Mouse (Mus musculus) mouse trophoblast stem cell (cell line): ENCODE data around the gene Lamtor3.
"Not testable (repeated sequence)": the region's sequence is repeated elsewhere in the genome, so short reads cannot be mapped to it uniquely, and the experiment has no call there.

ENCODE experiments used
- in situ Hi-C, 2 experiments: fragments of 300-500 bp; cut with MseI, MboI; formaldehyde crosslinking; loops; 2 replicates in 1 of 2; 3 replicates in 1 of 2; pipeline ENCODE4 v1.15.1; 2025

Gene Lamtor3

DNA sequence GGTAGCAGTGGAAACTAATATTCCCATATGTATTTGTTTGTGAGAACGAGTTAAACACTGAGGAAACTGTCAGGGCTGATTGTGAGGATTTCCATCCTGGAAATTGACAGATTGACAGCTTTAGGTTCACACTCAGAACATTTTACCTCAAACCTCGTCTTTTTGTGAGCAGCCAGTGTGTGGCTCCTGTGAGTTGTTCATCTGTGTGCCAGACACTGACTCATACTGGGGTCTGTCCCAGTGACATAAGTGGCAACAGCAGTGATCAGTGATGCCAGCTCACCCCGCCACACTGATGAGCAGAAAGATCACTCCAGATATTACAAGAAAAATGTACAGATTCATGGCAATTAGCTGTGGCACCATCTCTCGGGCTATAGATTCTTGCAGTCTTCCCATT lies 41.1 kb downstream of the Lamtor3 start:
- in situ Hi-C loops = no loop called here

DNA sequence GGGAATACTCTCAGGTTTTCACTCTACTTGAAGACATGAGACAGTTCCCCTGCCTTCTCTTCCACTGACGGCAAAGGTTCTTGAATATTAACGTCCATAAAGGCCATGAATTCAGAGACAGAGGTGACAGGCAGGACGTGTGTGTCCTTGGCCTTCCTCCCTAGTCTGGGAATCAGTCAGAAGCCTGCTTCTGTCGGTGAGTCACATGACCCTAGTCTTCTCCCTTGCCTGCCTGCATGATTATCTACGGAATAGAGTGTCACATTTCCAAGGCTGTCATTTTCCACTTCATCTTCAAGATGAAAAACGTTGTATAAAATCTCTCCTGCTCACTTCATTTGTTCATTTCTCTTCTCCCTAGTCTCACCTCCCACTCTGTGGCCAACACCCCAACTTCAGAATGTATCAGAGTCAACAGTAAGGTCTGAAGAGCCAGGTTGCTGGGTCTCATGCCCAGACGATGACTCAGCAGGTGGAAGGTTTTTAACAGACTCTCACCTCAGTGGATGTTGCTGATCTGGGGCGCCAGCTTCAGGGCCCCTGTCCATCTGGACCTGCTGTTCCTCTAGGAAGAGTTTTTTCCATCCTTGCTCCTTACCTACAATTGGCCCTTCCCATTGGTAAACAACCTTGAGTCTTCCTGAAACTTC lies 43.6 kb downstream of the Lamtor3 start:
- in situ Hi-C loops = no loop called here

DNA sequence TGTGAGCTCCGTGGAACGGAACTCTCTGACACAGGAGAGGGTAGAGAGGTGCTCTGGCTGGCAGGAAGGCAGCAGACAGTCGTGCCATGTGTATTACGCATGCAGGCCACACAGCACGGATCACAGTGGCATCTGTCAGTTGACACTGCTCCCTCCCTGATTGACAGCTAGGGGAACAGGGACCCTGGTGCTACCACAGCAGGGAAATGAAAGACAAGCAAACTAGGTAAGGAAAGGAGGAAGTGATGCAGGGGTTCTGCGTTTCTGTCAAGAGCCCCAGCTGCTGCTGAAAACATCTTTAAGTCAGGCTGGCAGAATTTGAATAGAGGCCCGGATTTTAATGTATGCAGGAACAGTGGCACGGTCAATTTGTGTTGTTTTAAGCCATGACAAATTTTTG lies 45.2 kb downstream of the Lamtor3 start:
- in situ Hi-C loops = no loop called here

DNA sequence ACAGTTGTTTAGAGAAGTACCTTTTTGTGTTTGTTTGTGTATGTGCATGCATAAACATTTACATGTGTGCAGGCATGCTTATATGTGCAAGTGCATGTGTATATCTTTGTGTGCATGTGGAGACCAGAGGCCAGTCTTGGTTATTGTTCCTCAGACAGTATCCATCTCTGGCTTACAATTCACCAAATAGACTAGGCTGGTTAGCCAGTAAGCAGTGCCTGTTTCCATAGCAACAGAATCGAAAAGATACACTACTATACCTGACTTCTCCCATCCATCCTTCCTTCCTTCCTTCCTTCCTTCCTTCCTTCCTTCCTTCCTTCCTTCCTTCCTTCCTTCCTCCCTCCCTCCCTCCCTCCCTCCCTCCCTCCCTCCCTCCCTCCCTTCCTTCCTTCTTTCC lies 45.7 kb downstream of the Lamtor3 start:
- in situ Hi-C loops = not testable (repeated sequence)

DNA sequence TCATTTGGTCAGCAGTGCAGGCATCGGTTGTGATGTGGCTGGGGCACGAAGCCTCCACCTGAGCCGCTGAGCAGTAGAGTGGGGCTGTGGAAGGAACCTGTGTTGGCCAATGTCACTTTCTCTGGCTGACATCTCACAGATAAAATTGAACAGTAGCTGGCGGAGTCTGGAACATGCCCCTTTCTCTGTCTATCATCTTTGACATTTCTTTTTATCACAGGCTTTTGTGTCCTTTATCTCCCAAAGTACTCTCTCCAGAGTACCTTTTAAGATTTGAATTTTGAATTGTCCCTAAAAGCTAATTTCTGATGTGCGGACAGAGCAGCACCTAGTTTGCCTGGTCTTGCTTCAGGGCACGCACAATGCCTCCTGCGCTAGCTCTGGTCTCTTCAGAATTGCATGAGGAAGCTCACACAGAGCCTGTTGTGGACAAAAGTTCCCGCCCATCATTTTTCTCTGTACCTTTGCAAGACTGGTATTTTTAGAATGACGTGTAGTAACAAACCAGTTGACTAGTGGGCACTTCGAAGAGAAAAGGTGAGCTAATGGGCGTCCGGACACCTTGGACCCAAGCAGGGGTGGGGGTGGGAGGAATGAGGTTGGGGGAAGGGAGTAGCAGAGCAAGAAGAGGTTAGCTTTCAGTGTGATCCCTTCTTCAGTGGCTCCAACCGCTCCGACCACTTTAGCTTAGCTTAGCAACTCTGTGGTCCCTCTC lies 50.0 kb downstream of the Lamtor3 start:
- in situ Hi-C loops = no loop called here

DNA sequence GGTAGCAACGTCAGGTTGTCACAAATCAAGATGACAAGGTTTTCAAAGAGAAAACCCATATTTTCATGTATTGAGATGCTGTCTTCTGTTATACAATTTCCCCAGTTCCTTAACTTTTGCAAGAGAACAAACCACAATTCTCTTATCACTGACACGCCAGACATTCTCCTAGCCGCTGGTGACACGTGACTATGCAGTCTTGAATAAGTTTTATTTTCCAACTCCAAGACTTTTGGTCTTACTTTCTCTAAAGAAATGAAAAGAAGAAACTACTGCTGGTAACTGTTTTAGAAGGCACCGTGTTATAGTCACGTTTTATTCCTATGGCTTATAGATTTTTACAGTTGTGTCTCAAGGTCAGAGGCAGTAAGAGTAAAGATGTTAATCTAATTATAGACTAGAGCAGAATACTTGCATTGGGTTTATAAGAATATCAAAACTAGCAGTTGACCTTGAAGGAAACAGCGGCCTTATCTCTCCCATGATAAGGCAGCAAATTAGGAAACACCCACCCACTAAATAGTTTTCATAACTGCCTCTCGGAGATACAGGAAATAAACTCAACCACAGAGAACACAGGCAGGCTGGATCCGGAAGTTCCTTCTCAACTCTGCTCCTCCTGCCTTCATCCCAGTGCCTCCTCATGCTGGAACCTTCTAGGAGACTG lies 50.6 kb downstream of the Lamtor3 start:
- in situ Hi-C loops = no loop called here

DNA sequence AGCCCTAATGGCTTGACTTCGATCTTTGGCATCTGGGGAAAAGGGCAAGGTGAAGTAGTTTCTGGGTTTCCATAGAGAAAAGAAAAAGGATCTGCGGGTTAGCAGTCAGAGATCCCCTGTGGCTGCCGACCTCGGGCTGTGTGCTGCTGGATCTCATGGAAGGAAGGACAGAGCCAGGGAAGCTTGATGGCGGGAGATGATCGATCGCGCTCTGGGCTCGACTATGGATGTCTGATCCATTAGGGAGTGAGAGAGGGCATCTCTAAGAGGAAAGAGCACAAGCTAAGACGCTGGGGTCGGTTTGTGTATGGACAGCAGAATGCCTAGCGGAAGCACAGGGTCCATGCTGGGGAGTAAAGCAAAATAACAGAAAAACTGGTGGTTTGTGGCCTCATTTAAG lies 51.6 kb downstream of the Lamtor3 start:
- in situ Hi-C loops = no loop called here

DNA sequence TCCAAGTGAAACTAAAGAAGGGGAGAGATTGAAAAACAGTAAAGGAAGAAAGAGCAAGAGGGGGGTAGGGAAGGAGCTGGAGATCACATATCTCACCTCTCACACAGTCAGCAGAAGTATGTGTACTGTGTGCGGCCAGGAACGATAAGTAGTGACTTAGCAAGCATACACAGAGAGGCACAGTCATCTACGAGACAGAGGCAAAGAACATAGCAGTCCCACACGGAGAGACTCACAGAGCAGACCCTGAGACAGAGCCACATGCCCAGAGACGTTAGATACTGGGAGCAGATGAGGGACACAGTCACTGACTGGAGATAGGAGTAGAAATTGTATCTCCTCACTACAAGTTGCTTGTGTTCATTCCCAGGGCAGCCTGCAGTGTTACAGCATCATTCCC lies 53.9 kb downstream of the Lamtor3 start:
- in situ Hi-C loops = no loop called here

DNA sequence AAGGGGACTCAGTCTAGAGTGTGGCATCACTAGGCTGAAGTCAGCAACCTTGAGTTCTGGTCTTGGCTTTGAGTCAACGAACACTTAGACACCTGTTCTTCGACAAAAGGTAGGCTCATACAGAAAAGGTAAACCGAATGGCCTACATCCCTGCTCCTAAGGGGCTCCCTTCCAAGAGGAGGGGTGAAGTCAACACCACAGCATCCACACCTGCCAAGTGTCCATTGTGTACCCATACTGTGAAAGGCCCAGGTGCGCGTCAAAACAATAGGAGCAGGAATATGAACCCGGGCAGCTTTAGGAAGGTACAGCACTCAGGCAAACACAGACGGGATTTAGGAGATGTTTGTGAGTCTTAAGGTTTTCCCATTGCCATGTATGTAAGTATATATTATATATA lies 54.7 kb downstream of the Lamtor3 start:
- in situ Hi-C loops = no loop called here

DNA sequence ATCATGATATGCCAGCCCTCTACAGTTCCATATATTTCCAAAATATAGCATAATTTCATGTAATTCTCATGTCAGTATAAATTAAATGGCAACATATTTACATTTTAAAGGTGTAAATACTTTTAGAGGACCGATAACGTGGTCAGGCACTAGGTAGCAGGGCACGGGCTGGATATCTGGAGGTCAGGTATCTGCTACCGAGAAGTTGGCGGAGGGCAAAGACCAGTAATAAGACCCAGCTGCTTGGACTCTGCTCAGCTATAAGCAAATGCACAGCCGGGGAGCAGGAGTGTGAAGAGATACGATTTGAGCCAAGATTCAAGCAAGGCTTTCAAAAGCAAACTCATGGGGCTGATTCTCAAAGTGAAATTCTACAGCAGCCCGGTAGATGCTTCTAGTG lies 56.0 kb downstream of the Lamtor3 start:
- in situ Hi-C loops = no loop called here

DNA sequence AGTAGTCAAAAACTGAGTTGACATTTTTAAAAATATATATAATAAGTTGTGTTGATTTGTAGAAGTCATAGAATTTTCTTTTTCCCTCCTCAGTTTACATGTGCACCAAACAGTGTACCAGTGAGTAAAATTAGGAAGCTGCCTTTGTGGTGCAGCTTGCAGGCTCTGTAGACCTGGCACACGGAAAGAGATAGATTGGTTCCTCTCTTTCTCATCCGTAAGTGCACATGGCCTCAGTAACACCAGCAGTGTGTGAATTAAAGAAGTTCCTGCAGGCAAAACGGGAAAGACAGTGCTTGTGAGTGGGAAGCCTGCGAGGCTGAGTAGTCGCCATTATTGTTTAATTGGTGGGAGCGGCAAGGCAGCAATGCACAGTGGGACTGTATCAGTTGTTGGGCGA lies 57.1 kb downstream of the Lamtor3 start:
- in situ Hi-C loops = no loop called here

DNA sequence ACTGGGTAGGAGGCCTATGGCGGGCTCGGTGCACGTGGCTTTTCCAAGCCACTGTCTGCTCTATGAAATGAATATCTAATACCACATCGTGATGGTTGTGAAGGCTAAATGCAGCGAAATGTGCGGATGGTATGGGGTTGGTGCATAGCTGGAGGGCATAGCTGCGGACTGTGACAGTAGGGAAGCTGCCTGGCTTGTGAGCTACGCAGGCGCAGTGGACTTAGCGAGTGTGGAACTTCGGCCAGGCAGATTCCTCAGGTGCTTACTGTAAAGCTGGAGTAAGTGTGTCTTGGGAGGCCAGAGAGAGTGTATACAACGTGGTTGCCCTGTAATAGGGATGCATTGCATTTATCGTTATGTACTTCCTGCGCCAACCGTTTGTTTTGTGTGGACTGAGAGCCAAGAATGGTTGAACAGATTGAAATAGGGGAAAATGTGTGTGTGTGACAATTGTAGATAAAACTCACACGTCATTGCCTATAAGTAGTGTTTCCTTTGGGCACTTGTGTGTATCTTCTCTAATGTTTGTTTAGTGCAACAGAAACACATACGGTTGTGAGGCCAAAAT lies 57.6 kb downstream of the Lamtor3 start:
- in situ Hi-C loops = no loop called here

DNA sequence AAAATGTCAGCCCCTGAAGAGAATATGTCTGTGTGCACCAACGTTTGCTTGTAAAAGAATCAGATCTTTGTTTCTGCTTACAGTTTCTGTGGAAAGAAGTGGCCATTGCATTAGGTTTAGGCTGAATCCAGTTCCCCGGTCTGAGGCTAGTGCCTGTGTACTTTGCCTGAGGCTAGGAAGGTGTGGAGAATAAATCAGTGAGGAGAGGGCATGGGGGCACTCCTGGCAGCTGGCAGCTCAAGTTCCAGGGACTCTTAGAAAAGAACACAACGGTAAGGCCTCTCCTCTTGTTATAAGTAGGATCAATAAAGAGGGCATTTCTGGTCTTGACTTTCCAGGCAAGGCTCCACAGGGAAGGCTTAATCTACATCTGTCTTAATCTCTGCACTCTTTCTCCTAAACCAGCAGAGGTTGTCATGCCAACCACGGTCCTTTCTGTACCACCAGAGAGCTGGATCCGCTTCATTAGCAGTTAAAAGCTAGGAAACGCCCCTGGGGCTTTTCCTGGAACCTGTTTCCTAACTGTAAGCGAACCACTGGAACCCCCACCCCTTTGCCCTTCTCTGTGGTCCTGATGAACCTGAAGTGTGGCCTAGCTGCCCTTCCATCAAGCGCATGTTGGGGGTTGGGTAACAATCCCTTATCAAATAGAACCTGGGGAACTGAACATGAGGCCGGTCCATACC lies 58.8 kb downstream of the Lamtor3 start:
- in situ Hi-C loops = no loop called here

DNA sequence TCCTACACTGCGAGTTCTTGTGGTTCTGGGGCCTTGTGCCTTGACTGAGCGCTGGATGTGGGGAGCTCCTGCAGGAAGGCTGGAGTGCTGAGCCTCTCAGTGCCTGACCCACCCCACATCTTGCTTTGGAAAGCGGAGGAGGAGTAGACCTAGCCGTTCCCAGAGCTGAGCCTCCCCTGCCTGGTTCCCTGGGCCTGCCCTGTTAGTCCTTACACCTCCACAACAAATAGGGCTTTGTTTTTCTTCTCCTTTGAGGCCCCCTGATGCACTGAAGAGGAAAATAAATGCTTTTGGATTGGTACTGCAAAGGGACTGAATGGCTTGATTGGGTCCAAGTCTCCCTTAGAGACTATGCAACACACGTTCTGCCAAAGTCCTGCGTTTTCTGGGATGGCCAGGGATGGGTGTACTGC lies 59.3 kb downstream of the Lamtor3 start:
- in situ Hi-C loops = no loop called here

DNA sequence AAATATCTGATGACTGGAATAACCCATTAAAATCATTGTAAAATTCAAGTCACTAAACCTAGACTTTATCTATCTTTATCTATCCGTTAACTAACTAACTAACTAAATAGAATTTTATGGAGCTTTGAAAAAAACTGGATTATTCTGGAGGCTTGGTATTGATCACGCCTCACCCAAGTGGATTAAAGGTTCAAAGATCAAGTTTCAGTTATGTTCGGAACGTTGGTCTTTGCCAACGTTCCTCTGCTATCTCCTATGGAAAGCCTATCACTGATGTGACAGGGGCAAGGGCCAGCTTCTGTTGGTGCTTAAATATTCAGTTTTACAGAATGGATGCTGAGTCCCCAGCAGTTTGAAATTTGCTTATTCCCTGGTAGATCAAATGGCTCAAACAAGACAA lies 59.9 kb downstream of the Lamtor3 start:
- in situ Hi-C loops = no loop called here
